ENCODE assay signal across 8 mouse cellular contexts in genomic region chr13:102905361-102905950, GRCm38 (mm10).
A peak's percentile ranks its signal among the peaks of the same experiment; 100 is the strongest.
DNase-seq lines count a peak whose midpoint lies in the region; ATAC-seq and TF ChIP-seq lines count a peak whose summit lies in the region.

No protein-coding gene starts in this region.

- H3K4me2 ChIP-seq in hindbrain, embryonic 14.5 days (replicated peaks), result peak overlapping the region; percentile 65
- H3K4me2 ChIP-seq in midbrain, embryonic 12.5 days (replicated peaks), result peak overlapping the region; percentile 67

- peaks cover 7% of the 10 kb centered on the region for H3K4me1 ChIP-seq in testis, adult 2 months (ENCODE audit: control insufficient read depth, insufficient read depth, low read length)
- H3K4me1 ChIP-seq in hindbrain, embryonic 14.5 days (replicated peaks; ENCODE audit: control insufficient read depth, insufficient read depth, low read length), result peaks cover 10% of the 10 kb centered on the region; the same call in 1 of the 2 replicates
- H3K4me1 ChIP-seq in midbrain, embryonic 12.5 days, result peaks cover 37% of the 10 kb centered on the region

- no peaks in the 10 kb centered on the region for H3K9me3 ChIP-seq in hindbrain, embryonic 14.5 days (ENCODE audit: control insufficient read depth, low read length)
- no peaks in the 10 kb centered on the region for H3K9me3 ChIP-seq in midbrain, embryonic 12.5 days

- TF ChIP-seq CTCF in testis, adult 2 months (IDR thresholded peaks at IDR 0.05; ENCODE audit: control insufficient read depth, insufficient read depth, insufficient replicate concordance, low read depth, low read length), result no peak

- TF ChIP-seq POLR2A in testis, adult 2 months (IDR thresholded peaks at IDR 0.05; ENCODE audit: control insufficient read depth, low read depth, low read length), result no peak

- DNase-seq in adrenal gland, adult 2 months, result peak; percentile 38
- DNase-seq in adrenal gland, postnatal 25 days, result no peak
- DNase-seq in testis, postnatal 14 days (ENCODE audit: low spot score), result no peak
- DNase-seq in hindbrain, embryonic 14.5 days (ENCODE audit: low spot score), result no peak
- DNase-seq in frontal cortex, adult 2 months (ENCODE audit: extremely low spot score in 1 of 2, low spot score in 1 of 2), result no peak
- DNase-seq in spleen, postnatal 10 days (ENCODE audit: low spot score in 2 of 2), result no peak

- H3K9ac ChIP-seq in hindbrain, embryonic 14.5 days, result peak overlapping the region; percentile 50
- H3K9ac ChIP-seq in midbrain, embryonic 12.5 days (replicated peaks), result peak overlapping the region; percentile 54

- no peaks in the 10 kb centered on the region for H3K27me3 ChIP-seq in testis, adult 2 months (ENCODE audit: control insufficient read depth, insufficient read depth, low read length)
- H3K27me3 ChIP-seq in hindbrain, embryonic 14.5 days (ENCODE audit: control insufficient read depth, insufficient read depth, low read length), result no peaks in the 10 kb centered on the region
- no peaks in the 10 kb centered on the region for H3K27me3 ChIP-seq in midbrain, embryonic 12.5 days

- WGBS in hindbrain, embryonic 14.5 days, result under 1% methylated on average over 16 of the region's 16 CpGs
- WGBS in midbrain, embryonic 12.5 days, result under 1% methylated on average over 16 of the region's 16 CpGs

- no peak for ATAC-seq in hindbrain, embryonic 14.5 days (ENCODE audit: low FRiP score)
- ATAC-seq in midbrain, embryonic 12.5 days (ENCODE audit: low FRiP score, low read depth), result no peak; the same call in 1 of the 2 replicates

- 0 out of 2 replicates have a peak overlapping the region, but pooled peaks have one; percentile 29 for H3K27ac ChIP-seq in testis, adult 2 months (ENCODE audit: control insufficient read depth, insufficient read depth, low read depth, low read length)
- H3K27ac ChIP-seq in hindbrain, embryonic 14.5 days, result peak overlapping the region; percentile 79; the same call in 1 of the 2 replicates
- peak overlapping the region; percentile 77 for H3K27ac ChIP-seq in midbrain, embryonic 12.5 days (replicated peaks)

- no peaks in the 10 kb centered on the region for H3K36me3 ChIP-seq in testis, adult 2 months (ENCODE audit: control insufficient read depth, insufficient read depth, low read length)
- H3K36me3 ChIP-seq in hindbrain, embryonic 14.5 days (replicated peaks; ENCODE audit: control insufficient read depth, insufficient read depth), result no peaks in the 10 kb centered on the region
- H3K36me3 ChIP-seq in midbrain, embryonic 12.5 days, result no peaks in the 10 kb centered on the region

- peak overlapping the region; percentile 69 for H3K4me3 ChIP-seq in testis, adult 2 months (ENCODE audit: control insufficient read depth, low read depth, low read length)
- H3K4me3 ChIP-seq in hindbrain, embryonic 14.5 days (replicated peaks; ENCODE audit: low read length), result peak overlapping the region; percentile 38
- H3K4me3 ChIP-seq in midbrain, embryonic 12.5 days, result peak overlapping the region; percentile 50

Comparison
In these comparisons a context has a peak if more than half of its experiments do, and no peak if none do; other contexts are left out.
1. H3K27ac ChIP-seq: peak in every context shown above with its lines; median percentile 79 in hindbrain, embryonic 14.5 days; 77 in midbrain, embryonic 12.5 days; 29 in testis, adult 2 months.